ENCODE assay signal across 8 mouse cellular contexts in the genomic region with DNA sequence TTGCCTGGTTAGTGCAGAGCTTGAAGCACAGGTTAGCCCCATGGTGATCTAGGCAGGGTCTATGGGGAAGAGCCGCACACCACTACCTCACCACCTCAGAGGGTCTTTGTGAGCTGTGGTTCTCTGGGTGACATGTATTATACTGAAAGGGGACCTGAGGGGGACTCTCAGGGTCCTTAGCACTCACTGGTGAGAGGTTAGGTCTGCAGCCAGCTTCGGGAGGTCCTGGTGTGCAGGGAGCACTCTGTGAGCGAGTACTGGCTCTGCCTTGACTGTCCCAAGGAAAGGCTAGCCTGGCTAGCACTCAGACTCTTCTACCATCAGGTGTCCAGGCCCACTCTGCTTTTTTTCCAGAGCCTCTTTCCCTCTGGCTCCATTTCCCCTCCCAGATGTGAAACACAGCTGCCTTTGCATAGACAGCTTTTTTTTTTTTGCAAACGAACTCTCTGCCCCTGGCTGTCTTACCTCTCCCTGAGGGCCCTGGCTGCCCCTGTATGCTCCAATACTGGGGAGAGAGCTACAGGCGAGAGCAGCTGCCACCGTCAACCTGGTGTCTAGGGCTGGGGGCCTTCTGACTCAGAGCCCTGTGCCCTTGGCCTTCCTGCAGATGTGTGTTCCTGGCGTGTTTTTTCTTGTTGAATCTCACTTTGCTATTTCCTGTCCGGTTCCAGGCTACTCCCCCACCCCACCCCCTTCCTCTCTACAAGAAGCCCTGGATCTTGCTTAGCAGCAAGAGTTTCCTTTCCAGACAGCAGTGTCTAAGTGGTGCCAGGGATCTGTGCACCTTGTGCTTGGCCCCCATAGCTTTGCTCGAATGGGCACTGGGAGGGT. TPM values are rescaled to one million over a fixed set of nuclear protein-coding genes. Genes with fewer than 3 reads are reported as not detected.
DNase-seq lines count a peak whose midpoint lies in the region; ATAC-seq lines count a peak whose summit lies in the region.
"Had no signal": no experiment of that assay in that cellular context is flagged by ENCODE, and none has a peak within 500 bp of the region (broad histone marks: within the 10 kb centered on the region; RNA-seq: fewer than 3 reads in every experiment).

No protein-coding gene starts in this region.

- H3K4me2 ChIP-seq in heart, embryonic 11.5 days = no peak overlapping the region
- no peak overlapping the region; the same call in 1 of the 2 replicates for H3K4me2 ChIP-seq in kidney, embryonic 14.5 days (replicated peaks; ENCODE audit: low read depth, low read length)
- H3K4me2 ChIP-seq in neural tube, embryonic 12.5 days (replicated peaks) = no peak overlapping the region

- DNase-seq in 416B (ENCODE audit: low read depth) (peak; percentile 71), MN1 (ENCODE audit: low spot score) (peak; percentile 39)
- DNase-seq in right cerebral cortex, adult 2 months (ENCODE audit: low spot score in 2 of 2) = no peak

- no peaks in the 10 kb centered on the region for H3K27me3 ChIP-seq in heart, embryonic 11.5 days (ENCODE audit: control insufficient read depth, insufficient read depth, low read length)
- H3K27me3 ChIP-seq in kidney, embryonic 14.5 days (ENCODE audit: control insufficient read depth, insufficient read depth, low read length) = no peaks in the 10 kb centered on the region
- no peaks in the 10 kb centered on the region for H3K27me3 ChIP-seq in neural tube, embryonic 12.5 days (replicated peaks)

- WGBS in heart, embryonic 11.5 days (ENCODE audit: insufficient replicate concordance) = 41% methylated on average over 9 of the region's 9 CpGs
- WGBS in kidney, embryonic 14.5 days = 31% methylated on average over 9 of the region's 9 CpGs
- 61% methylated on average over 9 of the region's 9 CpGs for WGBS in neural tube, embryonic 12.5 days

- peaks cover 75% of the 10 kb centered on the region for H3K4me1 ChIP-seq in heart, embryonic 11.5 days (ENCODE audit: control insufficient read depth, insufficient read depth, low read length)
- peaks cover 54% of the 10 kb centered on the region for H3K4me1 ChIP-seq in kidney, embryonic 14.5 days (ENCODE audit: control insufficient read depth, insufficient read depth, low read length)
- peaks cover 19% of the 10 kb centered on the region for H3K4me1 ChIP-seq in neural tube, embryonic 12.5 days

- H3K27ac ChIP-seq in heart, embryonic 11.5 days (ENCODE audit: low read depth, low read length) = peak overlapping the region; percentile 72
- peak overlapping the region; percentile 86 for H3K27ac ChIP-seq in kidney, embryonic 14.5 days (ENCODE audit: low read depth, low read length)
- H3K27ac ChIP-seq in neural tube, embryonic 12.5 days = peak overlapping the region; percentile 12; the same call in 1 of the 2 replicates

- peaks cover 8% of the 10 kb centered on the region for H3K36me3 ChIP-seq in heart, embryonic 11.5 days (ENCODE audit: control insufficient read depth, insufficient read depth, low read length)
- peaks cover 19% of the 10 kb centered on the region for H3K36me3 ChIP-seq in kidney, embryonic 14.5 days (ENCODE audit: control insufficient read depth, insufficient read depth, low read length)
- H3K36me3 ChIP-seq in neural tube, embryonic 12.5 days = no peaks in the 10 kb centered on the region; the same call in 1 of the 2 replicates

- H3K9me3 ChIP-seq in heart, embryonic 11.5 days (replicated peaks; ENCODE audit: control insufficient read depth, low read length) = no peaks in the 10 kb centered on the region
- H3K9me3 ChIP-seq in kidney, embryonic 14.5 days (ENCODE audit: control insufficient read depth, low read length) = no peaks in the 10 kb centered on the region
- no peaks in the 10 kb centered on the region for H3K9me3 ChIP-seq in neural tube, embryonic 12.5 days

- 0 out of 2 replicates have a peak, but pooled peaks have one; percentile 19 for ATAC-seq in heart, embryonic 11.5 days (replicated peaks; ENCODE audit: insufficient number of reproducible peaks, low FRiP score, low TSS enrichment)
- peak; percentile 3; the same call in 1 of the 2 replicates for ATAC-seq in kidney, embryonic 14.5 days (ENCODE audit: low FRiP score, low TSS enrichment)
- no peak for ATAC-seq in neural tube, embryonic 12.5 days (ENCODE audit: low FRiP score, low read depth)
- no peak for ATAC-seq in erythroblast, adult 5-6 weeks (replicated peaks; ENCODE audit: low FRiP score, poor library complexity, severe bottlenecking)

- H3K9ac ChIP-seq in heart, embryonic 11.5 days (ENCODE audit: low read depth, low read length) = peak overlapping the region; percentile 47
- H3K9ac ChIP-seq in kidney, embryonic 14.5 days (ENCODE audit: low read depth, low read length) = peak overlapping the region; percentile 34; the same call in 1 of the 2 replicates
- no peak overlapping the region for H3K9ac ChIP-seq in neural tube, embryonic 12.5 days

- no peak overlapping the region for H3K4me3 ChIP-seq in heart, embryonic 11.5 days (ENCODE audit: low read depth, low read length)
- H3K4me3 ChIP-seq in kidney, embryonic 14.5 days (ENCODE audit: low read length) = no peak overlapping the region
- H3K4me3 ChIP-seq in neural tube, embryonic 12.5 days = no peak overlapping the region

RNA-seq across cellular contexts. Expression of gene Hspg2, which starts 29.5 kb away (rescaled TPM):
- polyA plus RNA-seq in heart, embryonic 11.5 days (2014; fragmentation: Nextera tagmentation; extraction: Ambion mirVana) = 55.5 and 56.4 TPM in 2 replicates
- 39.6 and 56.2 TPM in 2 replicates for polyA plus RNA-seq in kidney, embryonic 14.5 days (2014; fragmentation: Nextera tagmentation; extraction: Ambion mirVana)
- 11.3 and 12.4 TPM in 2 replicates for polyA plus RNA-seq in neural tube, embryonic 12.5 days (2016; fragmentation: Nextera tagmentation; extraction: Ambion mirVana)
- total RNA-seq in erythroblast, adult 5-6 weeks (2015; ENCODE audit: low replicate concordance) = not detected in 2 replicates
- total RNA-seq in erythroblast, adult 5-6 weeks (2017; ENCODE audit: low replicate concordance) = not detected in 2 replicates

RNA-seq across cellular contexts. Expression of gene 1700013G24Rik, which starts 45.0 kb away (rescaled TPM):
- not detected in 2 replicates for polyA plus RNA-seq in heart, embryonic 11.5 days (2014; fragmentation: Nextera tagmentation; extraction: Ambion mirVana)
- polyA plus RNA-seq in kidney, embryonic 14.5 days (2014; fragmentation: Nextera tagmentation; extraction: Ambion mirVana) = not detected in 2 replicates
- not detected in 2 replicates for polyA plus RNA-seq in neural tube, embryonic 12.5 days (2016; fragmentation: Nextera tagmentation; extraction: Ambion mirVana)
- total RNA-seq in erythroblast, adult 5-6 weeks (2015; ENCODE audit: low replicate concordance) = not detected in 2 replicates
- total RNA-seq in erythroblast, adult 5-6 weeks (2017; ENCODE audit: low replicate concordance) = not detected in 2 replicates
- total RNA-seq: common myeloid progenitor, adult 5-6 weeks had no signal

Comparison
In these comparisons a context has a peak if more than half of its experiments do, and no peak if none do; other contexts are left out.
1. DNase-seq: peak in 416B (single experiment) and MN1 (single experiment); none in right cerebral cortex, adult 2 months (0 of 2).
2. ATAC-seq: peak in heart, embryonic 11.5 days (single experiment) and kidney, embryonic 14.5 days (single experiment); none in neural tube, embryonic 12.5 days (single experiment) and erythroblast, adult 5-6 weeks (single experiment).
3. H3K27ac ChIP-seq: peak in every context shown above with its lines; median percentile 86 in kidney, embryonic 14.5 days; 72 in heart, embryonic 11.5 days; 12 in neural tube, embryonic 12.5 days.